Mouse (Mus musculus): ENCODE results near the gene Odf4.
A peak's percentile ranks its signal among the peaks of the same experiment; 100 is the strongest.

Odf4 gene

DNA sequence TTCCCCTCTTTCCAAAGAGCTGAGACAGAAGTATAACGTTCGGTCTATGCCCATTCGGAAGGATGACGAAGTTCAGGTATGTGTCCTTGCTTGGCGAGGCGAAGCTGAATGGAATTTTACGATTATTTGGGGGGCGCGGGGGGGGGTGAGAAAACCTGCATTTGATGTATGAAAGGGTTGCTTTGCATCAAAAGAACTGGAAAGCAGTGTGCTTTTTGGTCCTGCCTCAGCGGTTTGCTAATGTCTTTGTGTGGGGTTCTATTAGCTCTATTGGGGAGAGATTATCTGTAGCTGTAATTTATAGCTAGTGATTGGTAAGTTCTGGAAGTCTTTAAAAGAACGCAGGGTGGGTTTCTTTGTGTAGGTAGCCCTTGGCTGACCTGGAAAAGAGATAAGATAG is 24.5 kb downstream of the Odf4 start:
- no peak for DNase-seq (ENCODE audit: low spot score in 2 of 2)

GRCm38 (mm10) chr11:68902047-68902364 is 24.9 kb downstream of the Odf4 start:
- DNase-seq (ENCODE audit: low spot score in 2 of 2), result no peak

GRCm38 (mm10) chr11:68901351-68902046 is 25.4 kb downstream of the Odf4 start, which contains the start of gene Rpl26:
Rpl26 (plus strand) TSS chr11:68901583.
- DNase-seq (ENCODE audit: low spot score in 2 of 2), result peak; percentile 99 to 100

GRCm38 (mm10) chr11:68900519-68901350 is 26.1 kb downstream of the Odf4 start:
- DNase-seq (ENCODE audit: low spot score in 2 of 2), result peak in 1 of 2 experiments; percentile 8

DNA sequence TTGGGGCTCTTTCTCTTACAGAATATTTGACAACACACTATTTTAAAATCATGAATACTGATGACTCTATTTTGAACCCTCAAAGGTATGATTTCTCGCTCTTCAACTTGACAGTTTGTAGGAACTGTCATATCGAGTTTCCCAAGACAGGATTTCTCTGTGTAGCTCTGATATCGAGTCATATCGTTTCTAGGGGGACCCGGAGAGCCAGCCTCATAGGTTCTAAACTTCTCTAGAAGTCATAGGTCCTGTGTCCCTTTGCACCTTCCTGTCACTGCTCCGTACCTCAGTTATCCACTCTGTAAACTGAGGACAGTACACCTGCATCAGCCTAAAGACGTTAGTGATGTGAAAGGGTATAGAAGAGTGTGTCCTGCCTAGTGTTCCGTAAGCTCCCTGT is 27.1 kb downstream of the Odf4 start:
- DNase-seq (ENCODE audit: low spot score in 2 of 2), result no peak

- no peak for DNase-seq (ENCODE audit: low spot score in 2 of 2)
Observed at GRCm38 (mm10) chr11:68898790-68899189, 28.1 kb downstream of the Odf4 start.

GRCm38 (mm10) chr11:68897838-68898237 is 29.0 kb downstream of the Odf4 start:
- DNase-seq (ENCODE audit: low spot score in 2 of 2), result no peak

- peak in 1 of 2 experiments; percentile 23 for DNase-seq (ENCODE audit: low spot score in 2 of 2)
Observed at GRCm38 (mm10) chr11:68897120-68897519, 29.8 kb downstream of the Odf4 start.

- no peak for DNase-seq (ENCODE audit: low spot score in 2 of 2)
Observed at GRCm38 (mm10) chr11:68896247-68896646, 30.6 kb downstream of the Odf4 start.

GRCm38 (mm10) chr11:68893911-68894464 is 32.9 kb downstream of the Odf4 start:
- no peak for DNase-seq (ENCODE audit: low spot score in 2 of 2)

DNA sequence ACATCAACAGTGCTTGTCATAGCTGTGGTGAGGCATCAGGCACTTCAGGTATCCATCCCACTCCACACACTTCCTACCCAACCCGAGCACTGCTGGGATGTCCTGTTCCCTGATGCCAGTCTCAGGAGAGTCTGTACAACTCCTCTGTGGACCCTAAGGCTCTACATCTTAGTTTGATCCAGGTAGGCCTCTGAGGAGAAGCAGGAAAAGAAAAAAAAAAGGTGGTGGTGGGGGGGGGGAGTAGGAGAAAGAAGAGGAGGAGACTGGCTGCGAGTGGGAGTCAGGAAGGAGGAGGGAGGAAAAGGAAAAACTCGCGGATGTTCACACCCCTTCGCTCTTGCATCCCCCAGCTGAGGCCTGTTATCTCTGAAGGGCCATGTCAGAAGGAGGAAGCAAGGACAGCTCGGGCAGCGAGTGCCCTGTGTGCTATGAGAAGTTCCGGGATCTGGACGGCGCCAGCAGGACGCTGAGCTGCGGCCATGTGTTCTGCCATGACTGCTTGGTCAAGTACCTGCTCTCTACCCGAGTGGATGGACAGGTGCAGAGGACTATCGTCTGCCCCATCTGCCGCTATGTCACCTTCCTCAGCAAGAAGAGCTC is 34.5 kb downstream of the Odf4 start:
- DNase-seq (ENCODE audit: low spot score in 2 of 2), result no peak

- DNase-seq (ENCODE audit: low spot score in 2 of 2), result no peak
Observed at GRCm38 (mm10) chr11:68891823-68892222, 35.1 kb downstream of the Odf4 start.

DNA sequence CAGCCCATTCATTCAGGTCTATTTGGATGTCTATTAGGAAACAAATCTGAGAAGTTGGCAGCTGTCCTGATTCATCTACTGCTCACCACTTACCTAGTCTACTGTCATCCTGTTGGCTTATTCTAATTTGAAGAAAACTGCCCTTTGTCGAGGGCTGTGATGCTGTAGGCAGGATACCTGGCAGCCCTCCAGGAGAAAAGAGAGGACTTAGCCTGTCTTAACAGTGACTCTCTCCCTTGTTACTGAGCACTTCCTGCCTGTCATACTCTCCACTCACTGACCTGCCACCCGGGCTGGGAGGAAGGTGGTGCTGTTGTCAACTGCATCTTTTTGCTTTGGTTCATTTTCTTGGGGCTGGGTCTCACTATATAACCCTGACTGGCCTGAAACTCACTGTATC is 36.3 kb downstream of the Odf4 start:
- DNase-seq (ENCODE audit: low spot score in 2 of 2), result no peak

DNA sequence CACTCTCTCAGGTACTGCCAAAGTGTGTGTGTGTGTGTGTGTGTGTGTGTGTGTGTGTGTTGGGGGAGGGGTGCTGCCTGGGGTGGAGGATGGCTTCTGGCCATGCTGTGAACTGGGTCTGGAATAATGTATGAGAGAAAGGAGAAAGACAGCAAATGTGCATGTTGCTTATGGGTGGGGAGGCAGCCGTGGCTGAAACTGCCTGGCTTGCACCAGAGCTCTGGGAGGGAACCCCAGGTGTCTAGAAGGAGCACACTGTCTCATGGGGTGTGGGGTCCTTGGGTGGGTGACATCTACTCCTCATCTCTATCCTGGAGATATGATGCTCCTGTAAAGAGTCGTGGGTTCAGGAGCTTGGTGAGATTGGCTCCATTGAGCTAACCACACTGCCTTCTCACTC is 38.2 kb downstream of the Odf4 start:
- no peak for DNase-seq (ENCODE audit: low spot score in 2 of 2)

DNA sequence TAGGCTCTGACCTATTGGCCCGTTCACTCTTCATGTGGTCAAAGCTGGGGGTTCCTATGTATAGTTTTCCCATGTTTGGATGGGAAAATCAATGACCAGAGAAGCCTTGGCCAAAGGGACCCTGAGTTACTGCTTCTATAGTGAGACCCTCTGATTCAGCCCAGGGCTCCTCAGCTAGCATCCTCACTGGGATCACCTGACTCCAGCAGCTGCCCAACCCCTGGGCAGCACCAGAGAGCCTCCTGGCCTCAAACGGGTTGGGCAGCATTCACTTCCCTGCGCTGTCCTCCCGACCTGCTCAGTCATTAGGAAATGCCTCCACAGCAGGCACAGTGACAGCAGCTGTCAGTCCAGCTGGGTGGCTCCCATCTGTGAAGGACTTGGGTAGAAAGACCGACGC is 38.6 kb downstream of the Odf4 start, which contains the start of gene Rnf222:
TSS of gene Rnf222 (plus strand) at position 301 of the 400 bp plus-strand sequence.
- DNase-seq (ENCODE audit: low spot score in 2 of 2), result no peak

DNA sequence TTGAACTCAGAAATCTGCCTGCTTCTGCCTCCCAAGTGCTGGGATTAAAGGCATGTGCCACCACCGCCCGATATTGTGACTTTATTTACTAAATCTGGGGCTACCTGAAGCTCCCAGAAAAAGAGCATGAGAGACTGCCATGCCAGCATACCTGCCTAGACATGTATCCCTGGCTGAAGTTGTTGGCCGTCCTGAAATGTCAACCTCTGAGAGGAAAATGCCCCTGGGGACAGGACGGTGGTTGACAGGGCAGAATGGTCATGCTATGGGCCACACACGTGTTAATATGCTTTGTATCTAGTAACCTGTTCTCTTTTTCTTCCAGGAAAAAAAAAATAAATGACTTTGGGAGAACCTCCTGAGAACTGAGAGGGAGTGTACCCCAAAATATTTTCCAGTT is 40.8 kb downstream of the Odf4 start:
- no peak for DNase-seq (ENCODE audit: low spot score in 2 of 2)

DNA sequence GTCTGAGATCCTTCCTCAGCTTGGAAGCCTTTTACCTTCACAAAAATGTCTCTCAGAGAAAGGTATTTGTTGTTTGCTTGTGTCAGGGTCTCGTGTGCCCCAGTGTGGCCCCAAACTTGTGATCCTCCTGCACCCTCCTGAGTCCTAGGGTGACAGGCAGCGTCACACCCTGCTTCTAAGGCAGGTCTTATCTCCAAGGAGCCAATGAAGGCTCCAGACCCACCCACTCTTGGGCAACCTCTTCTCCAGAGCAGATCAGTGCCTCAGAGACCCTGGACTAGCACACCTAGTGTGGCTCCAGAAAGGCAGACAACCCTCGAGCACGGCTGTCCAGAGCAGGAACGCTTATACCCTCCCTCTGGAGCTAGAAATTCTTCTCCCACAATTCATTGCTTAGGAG is 42.5 kb downstream of the Odf4 start:
- DNase-seq (ENCODE audit: low spot score in 2 of 2), result no peak

GRCm38 (mm10) chr11:68883843-68884242 is 43.0 kb downstream of the Odf4 start:
- DNase-seq (ENCODE audit: low spot score in 2 of 2), result no peak

DNA sequence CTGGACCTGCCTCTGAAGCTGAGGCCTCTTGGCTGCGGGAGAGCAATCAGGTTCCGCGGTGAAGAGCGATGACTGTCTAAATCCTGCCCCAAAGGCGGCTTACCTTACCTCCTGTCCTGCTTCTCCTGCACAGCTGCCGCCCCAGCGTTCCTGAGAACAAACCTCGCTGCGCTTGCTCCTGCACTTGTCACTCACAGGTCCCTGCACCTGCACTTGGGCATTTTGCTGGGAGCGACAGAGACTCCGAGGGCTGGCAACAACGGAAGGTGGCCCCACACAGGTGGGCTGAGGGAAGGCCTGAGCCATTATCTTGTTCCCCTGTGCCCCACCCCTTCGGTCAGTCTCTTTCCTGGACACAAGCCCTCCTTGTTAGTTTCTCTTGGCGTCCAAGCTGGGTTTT is 44.8 kb downstream of the Odf4 start:
- no peak for DNase-seq (ENCODE audit: low spot score in 2 of 2)

GRCm38 (mm10) chr11:68878811-68879210 is 48.1 kb downstream of the Odf4 start:
- DNase-seq (ENCODE audit: low spot score in 2 of 2), result no peak

GRCm38 (mm10) chr11:68874841-68875240 is 52.0 kb downstream of the Odf4 start:
- peak in 1 of 2 experiments; percentile 64 for DNase-seq (ENCODE audit: low spot score in 2 of 2)

All from frontal cortex, postnatal 36 days (tissue).